Mouse (Mus musculus) frontal cortex, adult (tissue): Measurements from ENCODE around the gene Paqr5.

Experiments
- ATAC-seq: cut with Nextera tagmentation; 2 replicates; pipeline ENCODE4 v1.9.2; 2017; ENCODE audit warnings: mild to moderate bottlenecking, moderate library complexity, mixed read lengths; ENCODE audit not compliant: low TSS enrichment

Gene Paqr5

DNA sequence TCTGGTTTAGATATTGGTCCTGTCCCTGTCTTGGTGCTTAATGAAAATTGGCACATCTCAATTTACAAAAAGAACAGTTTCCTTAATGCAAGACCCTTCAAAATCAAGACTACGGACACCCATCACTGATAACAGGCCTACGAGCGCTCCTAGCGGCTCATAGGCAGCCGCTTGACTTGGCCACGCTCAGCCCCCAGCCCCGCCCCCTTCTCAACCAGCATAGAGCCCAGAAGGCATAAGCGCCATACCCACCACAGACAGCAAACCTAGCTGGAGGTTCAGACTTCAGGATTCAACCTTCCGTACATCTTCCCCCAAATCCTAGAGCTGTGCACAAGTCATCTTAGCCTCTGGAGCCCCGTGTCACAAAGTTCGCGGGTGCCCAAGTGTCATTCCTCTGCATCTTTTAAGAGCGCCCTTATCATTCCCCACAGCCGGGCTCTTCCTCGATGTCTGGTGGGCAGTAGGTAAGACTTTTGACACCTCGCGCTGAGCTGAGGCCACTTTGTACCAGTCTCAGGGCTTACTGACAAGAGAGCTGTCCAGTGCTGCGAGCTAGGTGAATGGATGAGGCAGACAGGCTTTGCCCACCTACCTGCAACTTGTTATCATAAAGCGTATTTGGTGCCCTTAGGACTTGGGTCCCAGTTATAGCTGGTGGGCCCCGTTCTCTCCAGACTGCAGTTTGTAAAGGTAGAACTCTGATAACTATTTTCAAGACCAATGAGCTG, 116.0 kb downstream of the Paqr5 start:
- ATAC-seq, result no peak

DNA sequence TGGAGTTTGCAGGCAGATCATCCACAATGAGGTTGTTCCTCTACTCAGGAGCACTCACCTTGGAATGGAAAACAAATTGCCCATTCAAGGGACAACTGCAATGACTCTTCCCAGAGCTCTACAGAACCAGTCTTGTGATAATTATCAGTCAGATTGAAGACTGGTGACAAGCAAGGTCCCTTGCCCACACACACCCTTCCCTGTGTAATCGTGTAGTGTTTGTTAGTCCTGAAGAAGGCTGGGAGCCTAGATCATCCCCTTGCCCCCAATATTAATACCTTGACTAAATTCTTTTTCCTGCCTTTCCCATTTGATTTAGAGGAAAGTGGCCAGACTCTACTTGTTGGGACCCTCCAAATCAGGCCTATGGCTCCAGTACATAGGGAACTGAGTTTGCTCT, 117.0 kb downstream of the Paqr5 start:
- ATAC-seq, result no peak

DNA sequence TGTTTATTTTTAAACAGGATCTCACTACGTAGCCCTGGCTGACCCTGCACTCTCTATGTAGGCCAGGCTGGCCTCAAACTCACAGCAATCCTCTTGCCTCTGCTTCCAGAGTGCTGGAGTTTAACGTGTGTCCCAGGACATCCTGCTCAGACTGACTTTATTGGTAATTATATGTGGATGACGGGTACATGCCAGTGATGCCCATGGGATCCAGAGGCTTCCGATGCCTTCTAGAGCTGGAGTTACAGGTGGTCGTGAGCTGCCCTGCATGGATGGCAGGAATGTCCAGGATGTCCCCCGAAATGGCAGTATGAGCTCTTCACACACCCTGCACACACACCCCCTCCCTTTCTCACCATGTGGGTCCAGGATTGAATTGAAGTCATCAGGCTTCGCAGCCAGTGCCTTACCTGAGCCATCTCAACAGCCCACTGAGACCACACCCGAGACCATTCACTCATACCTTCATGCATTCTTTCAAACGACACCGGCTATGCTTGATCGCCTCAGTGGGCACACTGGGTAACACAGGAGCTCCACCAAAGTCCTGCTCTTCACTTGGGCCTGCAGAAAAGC, 117.7 kb downstream of the Paqr5 start:
- ATAC-seq, result no peak

DNA sequence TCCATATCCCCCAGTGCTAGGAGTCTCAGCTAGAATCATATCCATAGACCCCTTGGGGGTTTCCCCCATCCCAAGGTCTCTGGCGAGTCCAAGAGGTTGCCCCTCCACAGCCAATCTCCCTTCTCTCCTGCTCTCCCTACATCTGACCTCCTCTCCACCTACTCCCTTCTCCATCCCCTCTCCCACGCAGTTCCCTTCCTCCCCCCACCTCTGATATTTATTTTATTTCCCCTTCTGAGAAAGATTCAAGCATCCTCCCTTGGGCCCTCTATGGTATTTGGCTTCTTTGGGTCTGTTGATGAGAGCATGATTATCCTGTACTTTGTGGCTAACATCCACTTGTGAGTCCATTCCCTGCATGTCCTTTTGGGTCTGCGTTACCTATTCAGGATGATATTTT, 118.3 kb downstream of the Paqr5 start:
- no peak for ATAC-seq

DNA sequence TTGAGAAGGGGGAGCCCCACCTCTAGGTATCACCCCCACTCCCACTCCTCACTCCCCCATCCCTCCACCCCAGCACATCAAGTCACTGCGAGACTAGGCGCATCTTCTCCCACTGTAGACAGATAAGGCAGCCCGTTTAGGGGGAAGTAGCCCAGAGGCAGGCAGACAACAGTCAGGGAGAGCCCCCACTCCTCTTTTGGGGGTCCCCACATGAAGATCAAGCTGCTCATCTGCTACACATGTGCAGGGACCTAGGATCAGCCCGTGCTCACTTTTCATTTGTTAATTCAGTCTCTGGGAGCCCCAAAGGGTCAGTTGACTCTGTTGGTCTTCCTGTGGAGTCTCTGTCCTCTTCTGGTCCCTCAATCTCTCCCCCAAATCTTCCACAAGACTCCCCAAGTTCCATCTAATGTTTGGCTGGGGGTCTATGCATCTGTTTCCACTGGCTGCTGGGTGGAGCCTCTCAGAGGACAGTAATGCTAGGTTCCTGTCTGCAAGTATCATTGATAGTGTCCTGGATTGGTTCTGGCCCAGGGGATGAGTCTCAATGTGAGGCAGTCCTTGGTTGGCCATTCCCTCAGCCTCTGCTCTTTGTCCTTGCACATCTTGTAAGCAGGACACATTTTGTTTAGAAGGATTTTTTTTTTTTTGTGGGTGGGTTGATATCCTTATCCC, 118.9 kb downstream of the Paqr5 start:
- ATAC-seq, result no peak

DNA sequence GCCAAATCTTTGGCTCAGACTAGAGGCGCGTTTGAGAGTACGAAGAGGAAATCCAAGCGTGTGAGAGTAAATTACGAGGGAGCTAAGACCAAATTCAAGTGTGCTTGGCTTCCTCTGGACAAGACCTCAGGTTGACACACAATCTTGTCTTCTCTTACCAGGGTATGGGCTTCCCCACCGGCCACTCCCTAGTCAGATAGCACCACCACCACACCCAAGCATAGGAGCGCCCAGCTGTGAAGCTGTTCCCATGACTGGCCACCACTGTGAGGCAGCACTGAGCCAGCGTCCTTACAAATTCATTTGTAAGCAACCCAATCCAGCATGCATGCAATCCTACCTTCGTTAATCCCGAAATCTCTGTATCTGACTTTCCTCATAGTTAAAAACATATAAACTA, 119.7 kb downstream of the Paqr5 start:
- no peak for ATAC-seq

DNA sequence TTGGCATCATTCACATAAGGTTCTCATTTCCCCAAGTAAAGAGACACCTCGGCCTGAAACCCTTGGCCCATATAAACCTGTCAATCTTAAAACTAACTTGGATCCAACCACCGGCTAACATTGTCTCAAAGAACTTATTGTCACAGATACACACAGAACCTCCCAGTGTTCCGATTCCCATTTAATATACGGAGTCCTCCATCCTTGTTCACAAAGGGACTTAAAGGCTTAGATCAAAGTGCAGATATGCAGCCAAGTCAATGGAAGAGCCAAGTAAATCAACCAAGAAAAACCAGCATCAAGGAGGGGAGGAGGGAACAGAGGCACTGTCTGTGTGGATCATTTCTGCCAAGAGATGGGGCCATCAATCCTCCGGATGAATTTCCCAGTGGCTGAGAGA, 121.1 kb downstream of the Paqr5 start:
- no peak for ATAC-seq

DNA sequence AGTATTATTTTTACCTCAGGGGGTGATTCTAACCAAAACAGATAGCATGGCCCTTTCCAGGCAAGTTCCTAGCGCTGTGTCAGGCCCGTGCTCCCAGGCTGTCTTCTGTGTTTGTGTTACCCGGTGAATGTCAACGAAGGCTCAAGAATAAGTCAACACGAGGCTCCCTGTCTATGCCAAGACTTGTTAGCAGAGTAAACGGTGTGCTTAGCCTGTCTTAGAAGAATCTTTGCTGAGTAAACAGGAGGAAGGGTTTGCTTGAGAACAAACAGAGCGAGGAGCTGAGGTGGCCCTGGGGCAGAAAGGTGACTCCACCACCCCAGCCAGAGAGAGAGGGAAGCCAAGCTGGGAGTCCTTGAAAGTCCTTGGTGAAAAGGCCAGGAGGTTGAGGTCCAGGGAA, 122.5 kb downstream of the Paqr5 start:
- ATAC-seq, result no peak
